Mouse (Mus musculus) limb, embryonic 11.5 days (tissue): ENCODE data around the gene Dbp. TPM values are rescaled to one million over a fixed set of nuclear protein-coding genes. Genes with fewer than 3 reads are reported as not detected.

Experiments used
- ATAC-seq: fragments of 200-750 bp; cut with Nextera tagmentation; 2 replicates; pipeline ENCODE4 v1.8.0; 2017; ENCODE audit warnings: low read depth; ENCODE audit not compliant: insufficient number of reproducible peaks, low FRiP score, low TSS enrichment
- DNase-seq: peaks from one replicate; pipeline ENCODE4 v3.0.0-alpha.2; 2015; ENCODE audit warnings: low spot score
- H3K27ac ChIP-seq: fragments of 300-500 bp; sonication (generic); replicated peaks from 2 replicates; pipeline ENCODE4 v1.5.1; 2014; ENCODE audit warnings: low read depth, mild to moderate bottlenecking, low read length
- H3K27me3 ChIP-seq: fragments of 300-500 bp; sonication (generic); 2 replicates; pipeline ENCODE4 v1.6.1; 2014; ENCODE audit warnings: mild to moderate bottlenecking, low read length, mixed read lengths; ENCODE audit not compliant: control insufficient read depth, insufficient read depth
- H3K36me3 ChIP-seq: fragments of 300-500 bp; sonication (generic); 2 replicates; pipeline ENCODE4 v1.6.1; 2014; ENCODE audit warnings: mild to moderate bottlenecking, low read length, moderate library complexity, mixed read lengths; ENCODE audit not compliant: control insufficient read depth, insufficient read depth
- H3K4me1 ChIP-seq: fragments of 300-500 bp; sonication (generic); 2 replicates; pipeline ENCODE4 v1.6.1; 2014; ENCODE audit warnings: low read length, mixed read lengths; ENCODE audit not compliant: control insufficient read depth, insufficient read depth
- H3K4me2 ChIP-seq: fragments of 300-500 bp; sonication (generic); 2 replicates; pipeline ENCODE4 v1.6.1; 2014; ENCODE audit warnings: low read depth, mild to moderate bottlenecking, moderate library complexity; ENCODE audit not compliant: severe bottlenecking
- H3K4me3 ChIP-seq: fragments of 300-500 bp; sonication (generic); 2 replicates; pipeline ENCODE4 v1.5.1; 2014; ENCODE audit warnings: low read depth, low read length
- H3K9ac ChIP-seq: fragments of 300-500 bp; sonication (generic); 2 replicates; pipeline ENCODE4 v1.6.1; 2014; ENCODE audit warnings: mild to moderate bottlenecking, low read length
- H3K9me3 ChIP-seq: fragments of 300-500 bp; sonication (generic); 2 replicates; pipeline ENCODE4 v1.6.1; 2016; ENCODE audit warnings: low read length; ENCODE audit not compliant: control insufficient read depth
- WGBS: fragments of 180-500 bp; shearing (Covaris S2); extraction: QIAGEN DNeasy Blood & Tissue Kit; methylation state at CpG from one replicate; pipeline ENCODE4 v1.1.7; 2014; 5-methylcytosine and 5-hydroxymethylcytosine counted together
- polyA plus RNA-seq: library from polyadenylated mRNA; unstranded; fragments of >200 nt; fragmentation: Nextera tagmentation; extraction: Ambion mirVana; gene quantifications from 2 replicates; pipeline ENCODE4 v1.2.1, GENCODE M21; 2014

The Dbp gene
- polyA plus RNA-seq, 1 experiment from 2014 or later, result 4.9 TPM

DNA sequence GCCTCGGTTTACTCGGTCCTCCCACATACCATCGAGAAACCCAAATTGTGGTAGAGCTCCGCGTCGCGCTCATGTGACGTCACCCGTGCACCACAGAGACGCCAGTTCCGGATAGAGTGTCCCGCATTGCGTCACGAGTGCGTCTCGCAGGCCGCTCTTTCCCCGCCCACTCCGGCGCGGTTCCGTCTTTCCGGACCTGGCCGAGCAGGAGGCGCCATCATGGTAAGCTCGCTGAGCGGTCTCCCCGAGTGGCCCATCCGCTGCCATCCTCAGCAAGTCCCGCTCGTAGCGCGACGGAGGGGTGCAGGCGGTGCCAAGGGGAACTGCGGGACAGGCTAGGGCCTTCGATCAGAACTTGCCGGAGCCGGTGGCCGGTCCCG is 13.0 kb downstream of the Dbp start, which contains the start of gene Sphk2:
Gene Sphk2, minus strand, starts transcription at position 85 of the 380 bp plus-strand sequence.
- peak within 1 kb of the TSS; percentile 98 for H3K9ac ChIP-seq
- peak within 1 kb of the TSS; percentile 92 for H3K4me2 ChIP-seq
- H3K4me1 ChIP-seq, result peaks cover 23% of the 10 kb centered on the region
- H3K27ac ChIP-seq, result peak within 1 kb of the TSS; percentile 70
- no peaks in the 10 kb centered on the region for H3K27me3 ChIP-seq
- no peaks in the 10 kb centered on the region for H3K9me3 ChIP-seq
- H3K4me3 ChIP-seq, result peak within 1 kb of the TSS; percentile 98
- H3K36me3 ChIP-seq, result peaks cover 24% of the 10 kb centered on the region
- ATAC-seq, result peak; percentile 58; the same call in 1 of the 2 replicates
- peak; percentile 100 for DNase-seq
- under 1% methylated on average over 41 of the region's 41 CpGs for WGBS

GRCm38 (mm10) chr7:45718331-45718730 is 13.4 kb downstream of the Dbp start:
- H3K4me3 ChIP-seq, result peak overlapping the region; percentile 98
- no peaks in the 10 kb centered on the region for H3K27me3 ChIP-seq
- no peaks in the 10 kb centered on the region for H3K9me3 ChIP-seq
- H3K4me2 ChIP-seq, result peak overlapping the region; percentile 92
- peak overlapping the region; percentile 98 for H3K9ac ChIP-seq
- DNase-seq (no peak), ATAC-seq (no peak)
- H3K4me1 ChIP-seq, result peaks cover 23% of the 10 kb centered on the region
- peak overlapping the region; percentile 70 for H3K27ac ChIP-seq
- under 1% methylated on average over 20 of the region's 20 CpGs for WGBS
- peaks cover 24% of the 10 kb centered on the region for H3K36me3 ChIP-seq

- peaks cover 30% of the 10 kb centered on the region for H3K36me3 ChIP-seq
- H3K4me3 ChIP-seq, result peak overlapping the region; percentile 98
- no peak overlapping the region for H3K27ac ChIP-seq
- ATAC-seq, result no peak
- WGBS, result 79% methylated on average over 10 of the region's 10 CpGs
- peak overlapping the region; percentile 98 for H3K9ac ChIP-seq
- no peaks in the 10 kb centered on the region for H3K27me3 ChIP-seq
- DNase-seq, result no peak
- H3K9me3 ChIP-seq, result no peaks in the 10 kb centered on the region
- H3K4me1 ChIP-seq, result peaks cover 23% of the 10 kb centered on the region
- peak overlapping the region; percentile 92 for H3K4me2 ChIP-seq
Measured at GRCm38 (mm10) chr7:45719180-45719579, 14.3 kb downstream of the Dbp start.

DNA sequence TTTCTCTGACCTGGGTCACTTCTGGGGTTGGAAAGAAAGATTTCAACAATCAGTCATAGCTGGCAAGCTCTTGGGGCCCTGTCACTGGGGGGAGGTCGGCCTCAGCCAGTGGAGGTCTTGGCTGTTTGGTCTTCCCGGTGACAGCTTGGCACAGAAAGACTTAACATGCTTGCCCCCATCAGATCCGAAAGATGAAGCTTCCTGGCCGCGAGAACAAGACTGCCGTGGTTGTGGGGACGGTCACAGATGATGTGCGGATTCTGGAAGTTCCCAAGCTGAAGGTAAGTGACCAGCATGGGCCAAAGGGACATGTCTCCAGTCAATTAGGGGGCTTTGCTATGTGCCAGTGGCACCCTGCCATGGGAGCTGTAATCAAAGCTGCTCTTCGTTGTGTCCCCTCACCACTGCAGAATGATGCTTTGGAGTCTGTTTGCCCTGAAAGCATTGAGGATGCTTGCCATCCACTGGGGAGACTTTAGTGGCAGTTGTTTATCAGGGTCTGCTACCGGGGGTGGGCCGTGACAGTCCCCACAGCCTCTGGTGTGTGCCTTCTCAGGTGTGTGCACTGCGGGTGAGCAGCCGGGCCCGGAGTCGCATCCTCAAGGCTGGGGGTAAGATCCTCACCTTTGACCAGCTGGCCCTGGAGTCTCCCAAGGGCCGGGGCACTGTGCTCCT is 15.0 kb downstream of the Dbp start:
- no peak for DNase-seq
- ATAC-seq, result no peak
- Histone ChIP-seq H3K27ac (no peak overlapping the region), H3K27me3 (no peaks in the 10 kb centered on the region), H3K4me3 (0 out of 2 replicates have a peak overlapping the region, but pooled peaks have one; percentile 0), H3K4me1 (peaks cover 19% of the 10 kb centered on the region), H3K36me3 (peaks cover 35% of the 10 kb centered on the region), H3K4me2 (peak overlapping the region; percentile 13), H3K9me3 (no peaks in the 10 kb centered on the region), H3K9ac (no peak overlapping the region)
- 89% methylated on average over 15 of the region's 16 CpGs for whole genome bisulfite sequencing

GRCm38 (mm10) chr7:45720413-45721233 is 15.7 kb downstream of the Dbp start, which contains the start of gene Fam83e:
Gene Fam83e (plus strand): TSS chr7:45721212.
- H3K36me3 ChIP-seq, result peaks cover 42% of the 10 kb centered on the region
- H3K4me2 ChIP-seq, result no peak within 1 kb of the TSS; the same call in 1 of the 2 replicates
- 86% methylated on average over 14 of the region's 14 CpGs for WGBS
- no peaks in the 10 kb centered on the region for H3K9me3 ChIP-seq
- peaks cover 16% of the 10 kb centered on the region for H3K4me1 ChIP-seq
- H3K27ac ChIP-seq, result no peak within 1 kb of the TSS
- H3K4me3 ChIP-seq, result 0 out of 2 replicates have a peak within 1 kb of the TSS, but pooled peaks have one; percentile 0
- DNase-seq (no peak), ATAC-seq (no peak)
- no peak within 1 kb of the TSS for H3K9ac ChIP-seq
- no peaks in the 10 kb centered on the region for H3K27me3 ChIP-seq

GRCm38 (mm10) chr7:45721234-45721571 is 16.3 kb downstream of the Dbp start:
- Histone ChIP-seq H3K27me3 (no peaks in the 10 kb centered on the region), H3K9me3 (no peaks in the 10 kb centered on the region), H3K4me1 (peaks cover 10% of the 10 kb centered on the region), H3K9ac (no peak overlapping the region), H3K36me3 (peaks cover 44% of the 10 kb centered on the region), H3K4me2 (no peak overlapping the region), H3K4me3 (no peak overlapping the region), H3K27ac (no peak overlapping the region)
- ATAC-seq, result no peak
- DNase-seq, result no peak
- WGBS, result 80% methylated on average over 7 of the region's 7 CpGs

DNA sequence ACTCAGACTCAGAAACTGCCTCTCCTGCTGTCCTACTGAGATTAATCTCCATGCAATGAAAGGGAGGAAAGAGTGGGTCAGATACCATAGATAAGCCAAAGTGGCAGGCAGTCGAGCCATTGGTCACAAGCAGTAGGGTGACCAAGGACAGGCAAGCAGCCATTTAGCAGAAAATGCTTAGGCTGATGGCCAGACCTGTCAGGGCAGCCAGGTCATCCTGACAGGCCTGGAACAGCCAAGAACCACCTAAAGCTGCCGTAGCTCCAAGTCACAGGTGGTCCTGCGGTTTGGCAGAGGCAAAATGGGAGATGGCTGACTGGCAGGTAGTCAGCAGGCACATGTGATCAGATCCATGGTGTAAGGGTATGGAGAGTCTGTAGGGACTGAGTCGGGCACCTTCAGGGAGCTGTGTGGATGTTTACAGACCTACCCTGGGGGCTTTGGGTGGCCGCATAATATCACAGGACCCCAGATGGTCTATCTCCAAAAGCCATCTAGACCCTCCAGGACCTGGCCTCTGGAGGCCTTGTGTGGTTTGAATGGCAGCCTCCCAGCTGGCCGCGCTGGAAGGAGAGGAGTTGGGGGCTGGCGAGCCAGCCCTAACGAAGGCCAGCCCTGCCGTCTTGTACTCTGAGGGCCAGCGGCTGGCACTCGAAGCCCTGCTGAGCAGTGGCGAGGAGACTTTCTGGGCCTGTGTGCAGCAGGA is 16.9 kb downstream of the Dbp start:
- H3K4me1 ChIP-seq, result peaks cover 6% of the 10 kb centered on the region; the same call in 1 of the 2 replicates
- ATAC-seq (no peak), DNase-seq (no peak)
- H3K27me3 ChIP-seq, result no peaks in the 10 kb centered on the region
- 60% methylated on average over 13 of the region's 13 CpGs for WGBS
- H3K4me2 ChIP-seq, result no peak overlapping the region
- H3K36me3 ChIP-seq, result peaks cover 44% of the 10 kb centered on the region
- no peaks in the 10 kb centered on the region for H3K9me3 ChIP-seq
- no peak overlapping the region for H3K9ac ChIP-seq
- no peak overlapping the region for H3K27ac ChIP-seq
- no peak overlapping the region for H3K4me3 ChIP-seq

- Histone ChIP-seq H3K27ac (no peak overlapping the region), H3K9me3 (no peaks in the 10 kb centered on the region), H3K9ac (no peak overlapping the region), H3K4me1 (0 out of 2 replicates have a peak, but pooled peaks cover 6% of the 10 kb centered on the region), H3K4me2 (no peak overlapping the region), H3K36me3 (peaks cover 44% of the 10 kb centered on the region), H3K4me3 (no peak overlapping the region), H3K27me3 (no peaks in the 10 kb centered on the region)
- WGBS, result 77% methylated on average over 13 of the region's 13 CpGs
- DNase-seq (no peak), ATAC-seq (no peak)
Measured at GRCm38 (mm10) chr7:45722348-45722713, 17.4 kb downstream of the Dbp start.
